Mouse (Mus musculus) forebrain, embryonic 14.5 days (tissue): ENCODE measurements around the gene Gm45261. TPM values are rescaled to one million over a fixed set of nuclear protein-coding genes. Genes with fewer than 3 reads are reported as not detected.

Source experiments
- ATAC-seq: fragments of 200-750 bp; cut with Nextera tagmentation; 2 replicates; pipeline ENCODE4 v1.8.0; 2017; ENCODE audit warnings: mild to moderate bottlenecking, moderate library complexity
- DNase-seq: peaks from one replicate; pipeline ENCODE4 v3.0.0-alpha.2; 2015; ENCODE audit warnings: low spot score
- H3K27ac ChIP-seq: fragments of 300-500 bp; sonication (generic); 2 replicates; pipeline ENCODE4 v1.5.1; 2014; ENCODE audit warnings: low read depth, mild to moderate bottlenecking, control low read depth, low read length, moderate library complexity
- H3K27me3 ChIP-seq: fragments of 300-500 bp; sonication (generic); replicated peaks from 2 replicates; pipeline ENCODE4 v1.6.1; 2014; ENCODE audit warnings: low read length, control low read depth, mixed read lengths; ENCODE audit not compliant: control insufficient read depth, insufficient read depth
- H3K36me3 ChIP-seq: fragments of 300-500 bp; sonication (generic); 2 replicates; pipeline ENCODE4 v1.6.1; 2014; ENCODE audit warnings: low read length, control low read depth; ENCODE audit not compliant: control insufficient read depth, insufficient read depth
- H3K4me1 ChIP-seq: fragments of 300-500 bp; sonication (generic); 2 replicates; pipeline ENCODE4 v1.6.1; 2014; ENCODE audit warnings: antibody characterized with exemption, low read length, control low read depth; ENCODE audit not compliant: control insufficient read depth, insufficient read depth
- H3K4me2 ChIP-seq: fragments of 300-500 bp; sonication (generic); 2 replicates; pipeline ENCODE4 v1.6.1; 2014; ENCODE audit warnings: mild to moderate bottlenecking, control low read depth, low read length
- H3K4me3 ChIP-seq: fragments of 300-500 bp; sonication (generic); 2 replicates; pipeline ENCODE4 v1.5.1; 2014; ENCODE audit warnings: low read depth, low read length, control low read depth
- H3K9ac ChIP-seq: fragments of 300-500 bp; sonication (generic); 2 replicates; pipeline ENCODE4 v1.6.1; 2014; ENCODE audit warnings: mild to moderate bottlenecking, low read length, control low read depth, moderate library complexity
- H3K9me3 ChIP-seq: fragments of 300-500 bp; sonication (generic); replicated peaks from 2 replicates; pipeline ENCODE4 v1.6.1; 2016; ENCODE audit warnings: low read length, control low read depth, mixed read lengths; ENCODE audit not compliant: control insufficient read depth
- WGBS: fragments of 180-500 bp; shearing (Covaris S2); extraction: QIAGEN DNeasy Blood & Tissue Kit; methylation state at CpG from one replicate; pipeline ENCODE4 v1.1.7; 2014; 5-methylcytosine and 5-hydroxymethylcytosine counted together
- polyA plus RNA-seq: library from polyadenylated mRNA; unstranded; fragments of >200 nt; fragmentation: Nextera tagmentation; extraction: Ambion mirVana; gene quantifications from 2 replicates; pipeline ENCODE4 v1.2.1, GENCODE M21; 2014

Gm45261 gene
- polyA plus RNA-seq: not detected in 2 replicates

GRCm38 (mm10) chr1:80461348-80461747, at the start of gene Gm45261:
Gm45261 (minus strand) TSS chr1:80461448.
- Histone ChIP-seq H3K9ac (no peak within 1 kb of the TSS), H3K4me1 (no peaks in the 10 kb centered on the region), H3K27me3 (no peaks in the 10 kb centered on the region), H3K4me3 (no peak within 1 kb of the TSS), H3K9me3 (no peaks in the 10 kb centered on the region), H3K36me3 (no peaks in the 10 kb centered on the region), H3K27ac (no peak within 1 kb of the TSS), H3K4me2 (no peak within 1 kb of the TSS)
- 86% methylated on average over 6 of the region's 6 CpGs for WGBS
- DNase-seq (no peak), ATAC-seq (no peak)

GRCm38 (mm10) chr1:80504757-80505156, 43.5 kb upstream of the Gm45261 start:
- Histone ChIP-seq H3K9ac (no peak overlapping the region), H3K4me2 (no peak overlapping the region), H3K27me3 (no peaks in the 10 kb centered on the region), H3K4me3 (no peak overlapping the region), H3K4me1 (no peaks in the 10 kb centered on the region), H3K27ac (no peak overlapping the region), H3K36me3 (no peaks in the 10 kb centered on the region), H3K9me3 (no peaks in the 10 kb centered on the region)
- ATAC-seq (no peak), DNase-seq (no peak)
- 82% methylated on average over 2 of the region's 2 CpGs for WGBS

DNA sequence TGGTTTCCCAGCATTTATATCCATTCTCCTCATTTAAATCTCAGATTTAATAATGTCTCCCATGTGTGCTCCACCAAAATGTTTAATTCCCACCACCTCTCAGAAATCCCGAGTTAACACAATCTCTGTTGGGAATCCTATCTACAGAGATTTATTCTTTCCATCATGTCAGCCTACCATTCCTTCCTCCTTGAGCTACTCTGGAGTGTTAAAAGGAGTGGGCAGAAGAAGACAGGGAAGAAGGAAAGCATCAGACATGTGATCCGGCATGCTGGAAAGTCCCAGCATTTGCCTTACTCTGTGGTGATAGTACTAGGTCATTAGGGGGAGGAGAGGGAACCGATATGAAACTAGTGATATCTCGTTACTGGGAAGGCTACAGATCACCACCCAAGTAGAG, 42.8 kb upstream of the Gm45261 start:
- Histone ChIP-seq H3K36me3 (no peaks in the 10 kb centered on the region), H3K9me3 (no peaks in the 10 kb centered on the region), H3K27ac (no peak overlapping the region), H3K4me1 (no peaks in the 10 kb centered on the region), H3K27me3 (no peaks in the 10 kb centered on the region), H3K9ac (no peak overlapping the region), H3K4me3 (no peak overlapping the region), H3K4me2 (no peak overlapping the region)
- 80% methylated on average over 4 of the region's 4 CpGs for WGBS
- ATAC-seq (no peak), DNase-seq (no peak)

GRCm38 (mm10) chr1:80502456-80503165, 41.4 kb upstream of the Gm45261 start:
- H3K4me1 ChIP-seq: no peaks in the 10 kb centered on the region
- no peak overlapping the region for H3K27ac ChIP-seq

GRCm38 (mm10) chr1:80499264-80499663, 38.0 kb upstream of the Gm45261 start:
- Histone ChIP-seq H3K9ac (no peak overlapping the region), H3K4me2 (no peak overlapping the region), H3K27me3 (no peaks in the 10 kb centered on the region), H3K9me3 (no peaks in the 10 kb centered on the region), H3K4me3 (no peak overlapping the region), H3K27ac (no peak overlapping the region), H3K36me3 (no peaks in the 10 kb centered on the region), H3K4me1 (no peaks in the 10 kb centered on the region)
- WGBS: 54% methylated on average over 7 of the region's 7 CpGs
- ATAC-seq: no peak
- no peak for DNase-seq

More at GRCm38 (mm10) chr1:80502456-80503165, 41.4 kb upstream of the Gm45261 start:
- H3K9me3 ChIP-seq: no peaks in the 10 kb centered on the region
- no peaks in the 10 kb centered on the region for H3K27me3 ChIP-seq
- H3K36me3 ChIP-seq: no peaks in the 10 kb centered on the region
- 81% methylated on average over 9 of the region's 9 CpGs for WGBS
- H3K4me2 ChIP-seq: no peak overlapping the region
- ATAC-seq (peak; percentile 10; the same call in 1 of the 2 replicates), DNase-seq (peak; percentile 19)
- no peak overlapping the region for H3K9ac ChIP-seq
- no peak overlapping the region for H3K4me3 ChIP-seq

DNA sequence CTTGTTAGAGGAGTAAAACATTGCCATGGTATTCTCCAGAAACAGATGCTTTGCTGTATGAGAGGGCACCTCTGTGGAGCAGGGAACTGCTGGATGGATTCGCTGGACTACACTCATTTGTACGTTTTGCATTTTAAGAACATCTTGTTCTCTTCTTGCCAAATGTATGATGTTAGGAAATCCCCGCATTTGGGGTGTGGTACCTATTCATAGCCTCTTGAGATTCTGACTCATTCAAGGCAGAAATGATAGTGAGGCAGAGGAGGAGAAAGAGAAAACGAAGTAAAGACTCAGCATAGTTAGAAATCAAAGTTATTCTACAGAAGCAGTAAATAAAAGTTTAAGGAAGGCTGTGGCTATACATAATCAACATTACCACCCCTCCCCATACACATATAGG, 35.1 kb upstream of the Gm45261 start:
- Histone ChIP-seq H3K27me3 (no peaks in the 10 kb centered on the region), H3K27ac (no peak overlapping the region), H3K4me3 (no peak overlapping the region), H3K9ac (no peak overlapping the region), H3K36me3 (no peaks in the 10 kb centered on the region), H3K4me2 (no peak overlapping the region), H3K4me1 (no peaks in the 10 kb centered on the region), H3K9me3 (no peaks in the 10 kb centered on the region)
- ATAC-seq (no peak), DNase-seq (no peak)
- 84% methylated on average over 4 of the region's 4 CpGs for WGBS

- WGBS: 88% methylated on average over 5 of the region's 5 CpGs
- ATAC-seq (no peak), DNase-seq (no peak)
- Histone ChIP-seq H3K4me2 (no peak overlapping the region), H3K27ac (no peak overlapping the region), H3K9ac (no peak overlapping the region), H3K4me1 (no peaks in the 10 kb centered on the region), H3K27me3 (no peaks in the 10 kb centered on the region), H3K36me3 (no peaks in the 10 kb centered on the region), H3K9me3 (no peaks in the 10 kb centered on the region), H3K4me3 (no peak overlapping the region)
These were observed 22.2 kb upstream of the Gm45261 start for GRCm38 (mm10) chr1:80483419-80483818.

- no peaks in the 10 kb centered on the region for H3K27me3 ChIP-seq
- 84% methylated on average over 1 of the region's 1 CpGs for WGBS
- DNase-seq: no peak
These were observed 13.7 kb upstream of the Gm45261 start for GRCm38 (mm10) chr1:80474942-80475341.

GRCm38 (mm10) chr1:80472395-80472794, 11.1 kb upstream of the Gm45261 start:
- H3K27ac ChIP-seq: no peak overlapping the region
- H3K36me3 ChIP-seq: no peaks in the 10 kb centered on the region
- DNase-seq (no peak), ATAC-seq (no peak)
- H3K4me1 ChIP-seq: no peaks in the 10 kb centered on the region
- WGBS: 89% methylated on average over 1 of the region's 1 CpGs
- H3K27me3 ChIP-seq: no peaks in the 10 kb centered on the region
- no peaks in the 10 kb centered on the region for H3K9me3 ChIP-seq
- no peak overlapping the region for H3K9ac ChIP-seq
- no peak overlapping the region for H3K4me2 ChIP-seq
- H3K4me3 ChIP-seq: no peak overlapping the region

More at GRCm38 (mm10) chr1:80474942-80475341, 13.7 kb upstream of the Gm45261 start:
- no peak for ATAC-seq
- no peaks in the 10 kb centered on the region for H3K9me3 ChIP-seq
- H3K4me2 ChIP-seq: no peak overlapping the region
- no peak overlapping the region for H3K9ac ChIP-seq
- no peaks in the 10 kb centered on the region for H3K4me1 ChIP-seq
- no peak overlapping the region for H3K4me3 ChIP-seq
- H3K36me3 ChIP-seq: no peaks in the 10 kb centered on the region
- no peak overlapping the region for H3K27ac ChIP-seq
